Mouse (Mus musculus) monocyte, adult 5-6 weeks (primary cell): ENCODE measurements around the gene Tbx2. TPM values are rescaled to one million over a fixed set of nuclear protein-coding genes. Genes with fewer than 3 reads are reported as not detected.

Source experiments
- ATAC-seq: fragments of 153-309, 156-312 bp; replicated peaks from 2 replicates; pipeline ENCODE4 v1.8.0; 2017; ENCODE audit warnings: mild to moderate bottlenecking; ENCODE audit not compliant: low TSS enrichment, insufficient number of reproducible peaks, severe bottlenecking, poor library complexity, low FRiP score
- total RNA-seq: library from RNA; stranded (forward); fragments of 200-1000, 200-491, 200-594 nt; gene quantifications from 3 replicates; pipeline ENCODE4 v1.2.3, GENCODE M21; 2017

Gene Tbx2
- total RNA-seq, 1 experiment from 2014 or later, result 0.95 TPM

DNA sequence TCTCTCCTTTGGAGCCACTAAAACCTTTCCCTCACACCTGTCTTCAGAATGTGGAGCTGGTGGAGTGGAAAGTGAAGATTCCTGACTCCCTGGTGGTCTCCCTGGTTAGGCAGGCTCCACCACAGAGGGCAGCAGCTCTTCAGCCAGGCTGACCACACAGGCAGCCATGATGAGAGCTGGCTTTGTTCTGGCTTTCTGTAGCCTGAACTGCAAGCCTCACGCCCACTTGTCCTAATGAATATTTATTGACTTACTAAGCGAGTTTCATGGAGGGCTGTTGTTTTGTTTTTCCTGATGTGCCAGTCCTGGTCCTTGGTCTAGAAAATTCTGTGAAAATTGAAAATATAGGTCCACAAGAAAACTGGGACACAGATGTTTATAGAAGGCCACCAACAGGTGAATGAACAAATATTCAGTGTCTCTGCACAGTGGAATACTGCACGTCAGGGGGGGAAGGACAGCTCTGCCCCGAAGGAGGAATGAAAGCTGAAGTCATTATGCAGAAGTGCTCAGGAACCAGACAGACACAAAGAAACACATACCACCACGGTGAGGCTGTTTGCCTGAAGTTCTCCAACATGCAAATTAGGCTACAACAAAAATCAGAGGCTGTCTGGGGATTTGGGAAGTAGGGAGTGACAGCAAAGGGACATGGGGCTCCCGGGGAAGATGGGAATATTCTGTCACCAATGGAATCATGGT is 25.8 kb downstream of the Tbx2 start:
- ATAC-seq, result no peak

GRCm38 (mm10) chr11:85864363-85864762 is 32.0 kb downstream of the Tbx2 start:
- no peak for ATAC-seq

DNA sequence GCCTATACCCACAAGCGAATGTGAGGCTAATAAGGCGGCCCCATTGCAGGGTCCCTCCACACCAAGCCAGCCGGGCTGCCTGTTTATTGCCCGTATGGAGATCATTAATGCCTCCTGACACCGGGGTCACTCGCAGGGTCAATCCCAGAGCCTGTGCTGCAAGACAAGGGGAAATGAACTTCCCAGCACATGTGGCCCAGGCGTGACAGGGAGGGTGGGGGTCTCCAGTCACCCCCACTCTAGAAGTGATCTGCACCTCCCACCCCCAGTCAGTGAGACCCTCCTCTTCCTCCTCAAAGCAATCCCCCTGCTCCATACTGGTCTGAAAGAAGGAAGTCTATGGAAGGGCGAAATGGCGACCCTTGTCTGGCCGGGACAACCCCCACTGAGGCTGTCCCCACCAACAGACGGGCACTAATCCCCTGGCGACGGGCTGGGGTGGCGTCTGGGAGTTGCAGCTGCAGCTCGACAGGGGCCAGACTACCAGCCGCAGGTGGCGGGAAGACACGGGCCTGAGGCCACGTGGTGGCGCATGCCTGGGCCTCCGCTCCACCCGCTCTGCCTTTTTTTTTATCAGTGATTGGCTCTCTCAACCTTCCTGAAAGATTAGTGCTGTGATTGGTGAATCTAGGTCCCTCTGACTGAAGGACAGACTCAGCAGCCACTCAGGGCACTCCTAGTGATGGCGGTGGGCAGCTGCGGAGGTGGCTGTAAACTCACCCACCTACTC is 43.9 kb downstream of the Tbx2 start:
- ATAC-seq, result no peak

GRCm38 (mm10) chr11:85884498-85884897 is 52.1 kb downstream of the Tbx2 start:
- no peak for ATAC-seq

DNA sequence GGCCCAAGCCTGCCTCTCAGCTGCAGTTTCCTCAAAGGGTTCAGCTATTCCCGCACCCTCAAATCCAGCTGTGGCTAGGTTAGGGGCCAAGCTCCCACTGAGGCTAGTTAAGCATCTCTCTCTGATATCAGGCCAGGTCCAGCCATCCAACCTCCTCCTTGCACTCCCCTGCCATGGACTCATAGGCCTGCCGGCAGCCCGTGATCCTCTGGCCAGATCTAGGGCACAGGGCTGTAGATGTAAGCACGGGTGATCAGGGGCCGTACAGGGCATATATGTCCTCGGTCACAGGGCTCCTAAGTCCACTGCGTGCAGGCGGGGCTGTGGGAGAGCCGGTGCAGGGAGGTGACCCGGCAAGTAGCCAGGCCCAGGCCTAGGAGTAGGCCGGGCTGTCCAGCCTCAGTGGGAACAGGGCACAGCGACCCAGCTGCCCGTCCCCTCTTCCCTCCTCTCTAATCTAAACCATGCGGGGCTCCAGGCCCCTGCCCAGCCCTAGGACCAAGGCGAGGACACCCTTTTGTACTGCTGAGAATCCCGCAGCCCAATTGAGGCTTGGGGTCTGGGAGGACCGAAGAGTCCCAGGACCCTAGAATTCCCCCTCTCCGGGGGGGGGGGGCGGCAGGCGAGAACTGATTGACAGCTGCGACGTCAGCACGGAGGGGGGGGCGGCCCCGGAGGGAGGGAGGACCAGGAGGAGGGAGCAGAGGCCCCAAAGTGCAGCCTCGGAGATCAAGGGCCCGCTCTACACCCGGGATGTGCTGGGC is 53.5 kb downstream of the Tbx2 start, which contains the start of gene Tbx4:
Tbx4 (plus strand) TSS at position 758 of the 764 bp plus-strand sequence.
- ATAC-seq, result no peak

GRCm38 (mm10) chr11:85886429-85886785 is 54.1 kb downstream of the Tbx2 start:
- ATAC-seq, result no peak

DNA sequence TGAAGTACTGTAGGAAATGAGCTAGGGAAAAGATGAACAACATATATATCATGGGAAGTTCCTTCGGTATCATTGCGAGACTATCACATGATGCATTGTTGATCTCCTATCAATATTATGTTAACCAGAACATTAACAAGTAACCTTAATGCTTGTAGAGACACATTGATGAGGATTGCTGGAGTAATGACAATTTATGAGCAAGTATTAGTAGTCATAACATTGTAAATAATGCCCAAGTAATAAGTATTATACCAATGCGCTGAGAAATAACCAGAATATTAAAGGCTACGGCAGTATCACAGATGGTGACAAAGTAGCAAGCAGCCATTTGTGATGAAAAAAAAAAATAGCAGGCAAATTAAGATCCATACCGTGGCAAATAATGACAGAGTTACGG is 54.9 kb downstream of the Tbx2 start:
- no peak for ATAC-seq

- ATAC-seq, result no peak
Observed at GRCm38 (mm10) chr11:85887801-85888450, 55.6 kb downstream of the Tbx2 start.

GRCm38 (mm10) chr11:85888451-85888961 is 56.2 kb downstream of the Tbx2 start:
- ATAC-seq, result no peak

GRCm38 (mm10) chr11:85889056-85889729 is 56.8 kb downstream of the Tbx2 start:
- ATAC-seq, result no peak

- no peak for ATAC-seq
Observed at GRCm38 (mm10) chr11:85889730-85890562, 57.6 kb downstream of the Tbx2 start.

DNA sequence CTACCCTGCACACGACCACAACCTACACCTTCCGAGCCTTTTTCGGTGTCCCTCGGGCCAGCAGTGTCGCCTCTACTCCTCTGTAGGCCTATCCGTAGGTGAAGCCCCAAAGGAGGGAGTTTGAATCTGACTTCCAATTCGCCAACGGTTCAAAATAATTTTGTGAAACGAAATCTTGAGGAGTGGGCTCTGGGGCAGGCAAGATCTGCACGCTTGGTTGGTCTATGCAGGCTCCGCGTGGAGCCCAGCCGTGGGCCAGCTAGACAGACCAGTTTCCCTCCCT is 58.2 kb downstream of the Tbx2 start:
- ATAC-seq, result no peak

DNA sequence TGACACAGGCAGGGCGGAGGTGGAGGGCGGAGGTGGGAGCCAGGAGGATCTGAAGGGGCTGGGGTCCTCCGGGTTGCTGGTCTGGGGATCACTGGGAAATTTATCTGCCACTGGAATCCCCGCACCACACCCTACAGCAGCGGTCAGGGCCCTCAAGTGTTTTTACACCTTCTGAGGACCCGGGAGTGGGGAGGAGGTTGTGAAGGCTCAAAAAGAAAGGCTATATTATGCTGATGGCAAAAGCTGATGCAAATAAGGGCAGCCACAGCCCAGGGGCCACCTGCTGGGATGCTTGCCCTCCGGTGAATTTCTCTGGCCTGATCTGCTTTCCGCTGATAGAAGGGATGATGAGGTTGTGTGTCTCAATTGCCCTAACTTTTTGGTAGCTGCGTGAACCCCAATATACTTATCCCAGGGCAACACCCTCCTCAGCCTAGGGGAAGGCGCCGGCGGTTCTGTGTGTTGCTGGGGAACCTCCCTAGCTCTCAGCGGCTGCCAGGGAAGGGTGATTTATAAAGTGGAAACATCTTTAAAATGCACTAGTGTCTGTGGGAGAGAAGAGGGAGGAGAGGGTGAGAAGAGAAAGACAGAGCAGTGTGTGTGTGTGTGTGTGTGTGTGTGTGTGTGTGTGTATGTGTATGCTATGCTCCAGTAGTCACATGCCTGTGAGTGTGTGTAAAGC is 58.8 kb downstream of the Tbx2 start:
- ATAC-seq, result no peak

Other genes starting within 250 kb of the Tbx2 start
- not detected in 3 replicates for gene Gm11444, start 17.8 kb downstream of the Tbx2 start, total RNA-seq
- gene Tbx4, start 53.9 kb downstream of the Tbx2 start, total RNA-seq, result not detected in 3 replicates